Mouse (Mus musculus): ENCODE data around the gene Kat2b.

GRCm38 (mm10) chr17:53618369-53618768 lies 51.7 kb downstream of the Kat2b start:
- no peak for TF ChIP-seq POLR2A (IDR thresholded peaks at IDR 0.05; ENCODE audit: insufficient read depth, low read length)
- TF ChIP-seq CTCF (IDR thresholded peaks at IDR 0.05; ENCODE audit: low read depth, low read length) = no peak
- no peak for TF ChIP-seq EP300 (IDR thresholded peaks at IDR 0.05; ENCODE audit: insufficient read depth, low read depth, low read length)

All from ES-Bruce4 (cell line).